ENCODE assay signal across 7 mouse cellular contexts in the genomic region with DNA sequence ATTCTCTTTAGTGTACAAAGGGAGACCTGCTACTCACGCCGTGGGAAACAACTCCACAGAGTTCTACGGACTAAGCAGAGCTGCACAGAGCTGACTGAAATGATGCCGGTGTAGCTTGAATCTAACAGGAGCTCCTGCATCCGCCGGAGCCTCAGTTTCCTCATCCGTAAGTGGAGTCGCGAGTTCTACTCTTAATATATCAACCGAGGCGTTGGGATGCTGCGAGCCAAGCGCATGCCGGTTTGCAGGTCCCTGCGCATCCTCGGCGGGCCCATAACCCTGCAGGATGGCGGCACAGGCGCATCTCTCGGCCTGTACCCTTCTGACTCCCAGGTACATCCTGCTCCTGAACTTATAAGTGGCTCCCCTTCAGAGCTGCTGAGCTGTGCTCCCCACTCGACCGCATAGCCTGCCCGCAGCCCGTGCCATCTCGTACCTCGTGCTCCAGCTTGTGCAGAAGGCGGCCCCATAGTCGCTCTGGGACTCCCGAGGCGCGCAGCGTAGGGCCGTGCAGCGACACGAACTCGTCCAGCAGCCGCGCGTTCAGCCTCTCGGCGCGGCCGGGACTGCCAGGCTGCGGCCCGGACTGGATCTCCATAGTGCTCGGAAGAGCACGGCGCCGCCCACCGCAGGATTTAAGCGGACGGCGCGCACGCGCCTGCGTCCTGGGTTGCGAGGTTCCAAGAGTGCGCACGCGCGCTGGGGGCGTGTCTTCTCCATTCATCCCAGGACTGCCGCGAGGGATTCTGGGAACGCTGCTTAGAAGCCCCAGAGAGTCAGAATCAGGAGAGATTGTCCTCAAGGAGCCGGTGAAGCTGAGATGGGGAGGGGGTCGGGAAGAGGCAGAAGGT. TPM values are rescaled to one million over a fixed set of nuclear protein-coding genes. Genes with fewer than 3 reads are reported as not detected.
DNase-seq lines count a peak whose midpoint lies in the region; ATAC-seq and TF ChIP-seq lines count a peak whose summit lies in the region.

A gene (minus strand): TSS at position 645 of the 851 bp plus-strand sequence.

- no peak for TF ChIP-seq POLR2A in spleen, adult 2 months (IDR thresholded peaks at IDR 0.05; ENCODE audit: low read depth, low read length)

- DNase-seq in adrenal gland, postnatal 25 days = peak; percentile 97
- DNase-seq in heart, adult 11 months = peak; percentile 99
- peak; percentile 95 for DNase-seq in kidney, adult 18-20 months
- DNase-seq in limb, embryonic 11.5 days (ENCODE audit: low spot score) = peak; percentile 97
- peak; percentile 100 for DNase-seq in midbrain, embryonic 14.5 days
- DNase-seq in spleen, adult 2 months (ENCODE audit: low read depth in 1 of 2, low spot score in 2 of 2) = peak; percentile 56 to 80

- ATAC-seq in embryonic facial prominence, embryonic 12.5 days (ENCODE audit: insufficient number of reproducible peaks, insufficient read depth, low FRiP score, low TSS enrichment) = peak; percentile 82
- peak; percentile 86 for ATAC-seq in limb, embryonic 11.5 days (ENCODE audit: insufficient number of reproducible peaks, low FRiP score, low TSS enrichment, low read depth)
- peak; percentile 92 for ATAC-seq in midbrain, embryonic 14.5 days (ENCODE audit: low FRiP score, low TSS enrichment)

- peak within 1 kb of the TSS; percentile 73 for H3K27ac ChIP-seq in embryonic facial prominence, embryonic 12.5 days
- peak within 1 kb of the TSS; percentile 30; the same call in 1 of the 2 replicates for H3K27ac ChIP-seq in limb, embryonic 11.5 days (replicated peaks; ENCODE audit: low read depth, low read length)
- H3K27ac ChIP-seq in midbrain, embryonic 14.5 days (replicated peaks; ENCODE audit: low read depth, low read length) = peak within 1 kb of the TSS; percentile 66
- peak within 1 kb of the TSS; percentile 26; the same call in 1 of the 2 replicates for H3K27ac ChIP-seq in spleen, adult 2 months (ENCODE audit: insufficient read depth, low read length)

- peaks cover 6% of the 10 kb centered on the region; the same call in 1 of the 2 replicates for H3K36me3 ChIP-seq in embryonic facial prominence, embryonic 12.5 days
- peaks cover 2% of the 10 kb centered on the region; the same call in 1 of the 2 replicates for H3K36me3 ChIP-seq in limb, embryonic 11.5 days (ENCODE audit: control insufficient read depth, insufficient read depth, low read length)
- H3K36me3 ChIP-seq in midbrain, embryonic 14.5 days (ENCODE audit: control insufficient read depth, insufficient read depth, low read length) = 0 out of 2 replicates have a peak, but pooled peaks cover 3% of the 10 kb centered on the region
- no peaks in the 10 kb centered on the region for H3K36me3 ChIP-seq in spleen, adult 2 months (ENCODE audit: control insufficient read depth, insufficient read depth, low read length)

- TF ChIP-seq CTCF in spleen, adult 2 months (IDR thresholded peaks at IDR 0.05; ENCODE audit: extremely low read depth, insufficient read depth, insufficient read length, insufficient replicate concordance) = no peak

- peaks cover 15% of the 10 kb centered on the region for H3K4me1 ChIP-seq in embryonic facial prominence, embryonic 12.5 days
- H3K4me1 ChIP-seq in limb, embryonic 11.5 days (ENCODE audit: control insufficient read depth, insufficient read depth, low read length) = peaks cover 11% of the 10 kb centered on the region
- peaks cover 16% of the 10 kb centered on the region for H3K4me1 ChIP-seq in midbrain, embryonic 14.5 days (ENCODE audit: control insufficient read depth, insufficient read depth, low read length)
- H3K4me1 ChIP-seq in spleen, adult 2 months (ENCODE audit: control insufficient read depth, insufficient read depth, insufficient read length) = no peaks in the 10 kb centered on the region; the same call in 1 of the 2 replicates

- peak within 1 kb of the TSS; percentile 83 for H3K4me2 ChIP-seq in embryonic facial prominence, embryonic 12.5 days (replicated peaks)
- peak within 1 kb of the TSS; percentile 92 for H3K4me2 ChIP-seq in limb, embryonic 11.5 days (ENCODE audit: low read depth, severe bottlenecking)
- H3K4me2 ChIP-seq in midbrain, embryonic 14.5 days (ENCODE audit: low read length) = peak within 1 kb of the TSS; percentile 85

- no peaks in the 10 kb centered on the region for H3K27me3 ChIP-seq in embryonic facial prominence, embryonic 12.5 days
- no peaks in the 10 kb centered on the region for H3K27me3 ChIP-seq in limb, embryonic 11.5 days (ENCODE audit: control insufficient read depth, insufficient read depth, low read length)
- no peaks in the 10 kb centered on the region for H3K27me3 ChIP-seq in midbrain, embryonic 14.5 days (ENCODE audit: control insufficient read depth, insufficient read depth, low read length)
- H3K27me3 ChIP-seq in spleen, adult 2 months (ENCODE audit: control insufficient read depth, insufficient read depth, low read length) = no peaks in the 10 kb centered on the region

- peak within 1 kb of the TSS; percentile 80 for H3K9ac ChIP-seq in embryonic facial prominence, embryonic 12.5 days
- peak within 1 kb of the TSS; percentile 83 for H3K9ac ChIP-seq in limb, embryonic 11.5 days (ENCODE audit: low read length)
- peak within 1 kb of the TSS; percentile 61 for H3K9ac ChIP-seq in midbrain, embryonic 14.5 days (replicated peaks; ENCODE audit: low read length)

- H3K9me3 ChIP-seq in embryonic facial prominence, embryonic 12.5 days = no peaks in the 10 kb centered on the region
- no peaks in the 10 kb centered on the region for H3K9me3 ChIP-seq in limb, embryonic 11.5 days (ENCODE audit: control insufficient read depth, low read length)
- H3K9me3 ChIP-seq in midbrain, embryonic 14.5 days (ENCODE audit: control insufficient read depth, low read length) = no peaks in the 10 kb centered on the region

- H3K4me3 ChIP-seq in embryonic facial prominence, embryonic 12.5 days = peak within 1 kb of the TSS; percentile 90
- H3K4me3 ChIP-seq in limb, embryonic 11.5 days (ENCODE audit: low read depth, low read length) = peak within 1 kb of the TSS; percentile 87
- H3K4me3 ChIP-seq in midbrain, embryonic 14.5 days (replicated peaks; ENCODE audit: low read depth, low read length) = peak within 1 kb of the TSS; percentile 58
- H3K4me3 ChIP-seq in spleen, adult 2 months (ENCODE audit: extremely low read depth, insufficient read depth, insufficient read length) = peak within 1 kb of the TSS; percentile 82

- under 1% methylated on average over 68 of the region's 68 CpGs for WGBS in embryonic facial prominence, embryonic 12.5 days
- under 1% methylated on average over 68 of the region's 68 CpGs for WGBS in limb, embryonic 11.5 days
- WGBS in midbrain, embryonic 14.5 days = under 1% methylated on average over 68 of the region's 68 CpGs
- under 1% methylated on average over 68 of the region's 68 CpGs for WGBS in spleen, adult 2 months

RNA-seq across cellular contexts. Expression of the gene that starts here (rescaled TPM):
- total RNA-seq in adrenal gland, postnatal 25 days (2021) = 33.1 and 33.7 TPM in 2 replicates
- polyA plus RNA-seq in embryonic facial prominence, embryonic 12.5 days (2016; fragmentation: Nextera tagmentation; extraction: Ambion mirVana) = 48.9 and 51.0 TPM in 2 replicates
- polyA plus RNA-seq in limb, embryonic 11.5 days (2014; fragmentation: Nextera tagmentation; extraction: Ambion mirVana) = 55.8 and 59.1 TPM in 2 replicates
- polyA plus RNA-seq in midbrain, embryonic 14.5 days (2014; fragmentation: Nextera tagmentation; extraction: Ambion mirVana) = 47.2 and 50.7 TPM in 2 replicates
- polyA plus RNA-seq in spleen, adult 2 months (2012; rRNA removed) = 19.9 and 23.6 TPM in 2 replicates

Comparison
In these comparisons a context has a peak if more than half of its experiments do, and no peak if none do; other contexts are left out.
1. Peak in every context shown above with its lines: DNase-seq, ATAC-seq, H3K4me3 ChIP-seq and H3K27ac ChIP-seq.